Mouse (Mus musculus): ENCODE data around the gene Asah2.
"Not testable (repeated sequence)": the region's sequence is repeated elsewhere in the genome, so short reads cannot be mapped to it uniquely, and the experiment has no call there.

Gene Asah2

GRCm38 (mm10) chr19:32107771-32108306 lies at the start of gene Asah2:
Gene Asah2, minus strand, starts transcription at chr19:32108211.
- in situ Hi-C loops (cut with MboI), result no loop called here

- in situ Hi-C loops (cut with MboI), result no loop called here
Observed at GRCm38 (mm10) chr19:32157045-32157444, 49.0 kb upstream of the Asah2 start.

GRCm38 (mm10) chr19:32152529-32152928 lies 44.5 kb upstream of the Asah2 start:
- in situ Hi-C loops (cut with MboI), result no loop called here

- in situ Hi-C loops (cut with MboI), result no loop called here
Observed at GRCm38 (mm10) chr19:32148710-32149109, 40.7 kb upstream of the Asah2 start.

GRCm38 (mm10) chr19:32142383-32142782 lies 34.4 kb upstream of the Asah2 start:
- in situ Hi-C loops (cut with MboI), result no loop called here

- in situ Hi-C loops (cut with MboI), result no loop called here
Observed at GRCm38 (mm10) chr19:32138361-32139088, 30.5 kb upstream of the Asah2 start.

- in situ Hi-C loops (cut with MboI), result no loop called here
Observed at GRCm38 (mm10) chr19:32137904-32138303, 29.9 kb upstream of the Asah2 start.

GRCm38 (mm10) chr19:32136888-32137625 lies 29.0 kb upstream of the Asah2 start:
- in situ Hi-C loops (cut with MboI), result no loop called here

- in situ Hi-C loops (cut with MboI), result not testable (repeated sequence)
Observed at GRCm38 (mm10) chr19:32131707-32132488, 23.9 kb upstream of the Asah2 start.

- in situ Hi-C loops (cut with MboI), result no loop called here
Observed at GRCm38 (mm10) chr19:32129281-32129680, 21.3 kb upstream of the Asah2 start.

- in situ Hi-C loops (cut with MboI), result no loop called here
Observed at GRCm38 (mm10) chr19:32127180-32127850, 19.3 kb upstream of the Asah2 start.

GRCm38 (mm10) chr19:32124155-32124554 lies 16.1 kb upstream of the Asah2 start:
- in situ Hi-C loops (cut with MboI), result no loop called here

GRCm38 (mm10) chr19:32123196-32123595 lies 15.2 kb upstream of the Asah2 start:
- in situ Hi-C loops (cut with MboI), result no loop called here

GRCm38 (mm10) chr19:32120798-32121197 lies 12.8 kb upstream of the Asah2 start:
- in situ Hi-C loops (cut with MboI), result no loop called here

- in situ Hi-C loops (cut with MboI), result no loop called here
Observed at GRCm38 (mm10) chr19:32119666-32120065, 11.7 kb upstream of the Asah2 start.

GRCm38 (mm10) chr19:32118496-32118895 lies 10.5 kb upstream of the Asah2 start:
- in situ Hi-C loops (cut with MboI), result no loop called here

- in situ Hi-C loops (cut with MboI), result no loop called here
Observed at GRCm38 (mm10) chr19:32117484-32118018, 9.5 kb upstream of the Asah2 start.

- in situ Hi-C loops (cut with MboI), result no loop called here
Observed at GRCm38 (mm10) chr19:32111866-32112790, 4.1 kb upstream of the Asah2 start.

GRCm38 (mm10) chr19:32106750-32107149 lies 1.3 kb downstream of the Asah2 start:
- in situ Hi-C loops (cut with MboI), result no loop called here

GRCm38 (mm10) chr19:32104217-32104616 lies 3.8 kb downstream of the Asah2 start:
- in situ Hi-C loops (cut with MboI), result no loop called here
